Mouse (Mus musculus) megakaryocyte, embryonic 14.5 days (primary cell): ENCODE measurements around the gene Telo2.

Experiments used
- FLI1 ChIP-seq: IDR thresholded peaks from 2 replicates; pipeline ENCODE4 v1.6.1; 2012; ENCODE audit warnings: low read length, inconsistent platforms, mixed read lengths
- GATA1 ChIP-seq: IDR thresholded peaks from 3 replicates; pipeline ENCODE4 v1.6.1; 2012; ENCODE audit warnings: mixed read lengths, low read length, inconsistent platforms, borderline replicate concordance

DNA sequence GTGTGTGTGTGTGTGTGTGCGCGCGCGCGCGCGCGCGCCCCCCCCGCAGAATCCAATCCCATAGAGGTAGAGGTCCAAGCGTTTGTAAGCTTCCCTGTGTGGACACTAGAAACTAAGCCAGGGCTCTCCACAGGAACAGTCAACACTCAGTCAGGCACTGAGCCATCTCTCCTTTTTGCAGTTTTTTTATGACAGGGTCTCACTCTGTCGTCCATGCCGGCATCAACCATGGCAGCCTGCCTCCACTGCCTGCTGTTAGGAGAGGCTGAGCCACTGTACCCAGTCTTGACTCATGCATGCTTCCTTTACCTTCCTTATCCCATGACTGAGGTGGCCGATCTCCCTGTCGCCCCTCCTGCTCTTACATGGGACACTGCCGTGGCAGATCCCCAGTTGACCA, 8.0 kb downstream of the Telo2 start:
- TF ChIP-seq GATA1 = no peak
- TF ChIP-seq FLI1 = no peak
